Mouse (Mus musculus) myocyte (in vitro differentiated cells): ENCODE data around the gene Afg1l. TPM values are rescaled to one million over a fixed set of nuclear protein-coding genes. Genes with fewer than 3 reads are reported as not detected.

Experiments used
- H3K27me3 ChIP-seq: one replicate; pipeline ENCODE4 v1.6.1; 2011; ENCODE audit not compliant: control insufficient read depth, insufficient read depth, insufficient read length
- H3K36me3 ChIP-seq: one replicate; pipeline ENCODE4 v1.6.1; 2011; ENCODE audit not compliant: control insufficient read depth, insufficient read depth
- H3K4me2 ChIP-seq: one replicate; pipeline ENCODE4 v1.6.1; 2011; ENCODE audit warnings: low read depth, control low read depth
- H3K4me3 ChIP-seq: one replicate; pipeline ENCODE4 v1.5.1; 2011; ENCODE audit warnings: mild to moderate bottlenecking, control low read depth, moderate library complexity
- H3K79me2 ChIP-seq: one replicate; pipeline ENCODE4 v1.6.1; 2011; ENCODE audit not compliant: control insufficient read depth, insufficient read depth
- H3ac ChIP-seq: one replicate; pipeline ENCODE4 v1.6.1; 2011; ENCODE audit not compliant: control insufficient read depth, insufficient read length
- CEBPB ChIP-seq: IDR thresholded peaks from 2 replicates; pipeline ENCODE4 v1.6.1; 2011; ENCODE audit warnings: mild to moderate bottlenecking, moderate library complexity; ENCODE audit not compliant: poor library complexity, insufficient read depth, severe bottlenecking
- E2F4 ChIP-seq: IDR thresholded peaks from one replicate; pipeline ENCODE4 v1.6.1; 2011; ENCODE audit warnings: mild to moderate bottlenecking, control low read depth, moderate library complexity; ENCODE audit not compliant: insufficient read depth
- MAX ChIP-seq: IDR thresholded peaks from one replicate; pipeline ENCODE4 v1.6.1; 2011; ENCODE audit warnings: low read depth, mild to moderate bottlenecking, control low read depth
- MYOD1 ChIP-seq, 3 experiments: IDR thresholded peaks; one replicate each; pipeline ENCODE4 v1.6.1; 2011; ENCODE audit warnings: control low read depth in 2 of 3, low read depth in 2 of 3, mild to moderate bottlenecking in 2 of 3, moderate library complexity in 1 of 3; ENCODE audit not compliant: insufficient read length in 2 of 3, control insufficient read depth in 1 of 3
- MYOG ChIP-seq, 3 experiments: IDR thresholded peaks; one replicate each; pipeline ENCODE4 v1.6.1; 2011; ENCODE audit warnings: control low read depth in 2 of 3, low read depth in 2 of 3, mild to moderate bottlenecking in 2 of 3; ENCODE audit not compliant: insufficient read length in 2 of 3, control insufficient read depth in 1 of 3, insufficient read depth in 1 of 3
- POLR2A ChIP-seq: IDR thresholded peaks from one replicate; pipeline ENCODE4 v1.6.1; 2011; ENCODE audit warnings: low read depth, mild to moderate bottlenecking, control low read depth, moderate library complexity; ENCODE audit not compliant: insufficient read length
- POLR2AphosphoS2 ChIP-seq: IDR thresholded peaks from one replicate; pipeline ENCODE4 v1.6.1; 2011; ENCODE audit warnings: low read depth, control low read depth; ENCODE audit not compliant: insufficient read length
- REST ChIP-seq: IDR thresholded peaks from one replicate; pipeline ENCODE4 v1.6.1; 2011; ENCODE audit warnings: mild to moderate bottlenecking, control low read depth, moderate library complexity; ENCODE audit not compliant: insufficient read depth, insufficient read length
- SRF ChIP-seq: IDR thresholded peaks from one replicate; pipeline ENCODE4 v1.6.1; 2011; ENCODE audit warnings: low read depth; ENCODE audit not compliant: control insufficient read depth, insufficient read length
- TCF12 ChIP-seq: IDR thresholded peaks from one replicate; pipeline ENCODE4 v1.6.1; 2011; ENCODE audit warnings: mild to moderate bottlenecking, control low read depth; ENCODE audit not compliant: poor library complexity, insufficient read depth, severe bottlenecking
- TCF3 ChIP-seq: IDR thresholded peaks from one replicate; pipeline ENCODE4 v1.6.1; 2011; ENCODE audit warnings: low read depth, control low read depth; ENCODE audit not compliant: insufficient read length
- USF1 ChIP-seq: IDR thresholded peaks from one replicate; pipeline ENCODE4 v1.6.1; 2011; ENCODE audit warnings: low read depth, mild to moderate bottlenecking, control low read depth, moderate library complexity
- polyA plus RNA-seq: library from polyadenylated mRNA; unstranded; fragments of >200 nt; fragmentation: generic; extraction: Trizol; gene quantifications from one replicate; pipeline ENCODE4 v1.2.1, GENCODE M21; 2012; ENCODE audit warnings: missing spikeins

Gene Afg1l
- polyA plus RNA-seq, 1 experiment = 6.5 TPM

DNA sequence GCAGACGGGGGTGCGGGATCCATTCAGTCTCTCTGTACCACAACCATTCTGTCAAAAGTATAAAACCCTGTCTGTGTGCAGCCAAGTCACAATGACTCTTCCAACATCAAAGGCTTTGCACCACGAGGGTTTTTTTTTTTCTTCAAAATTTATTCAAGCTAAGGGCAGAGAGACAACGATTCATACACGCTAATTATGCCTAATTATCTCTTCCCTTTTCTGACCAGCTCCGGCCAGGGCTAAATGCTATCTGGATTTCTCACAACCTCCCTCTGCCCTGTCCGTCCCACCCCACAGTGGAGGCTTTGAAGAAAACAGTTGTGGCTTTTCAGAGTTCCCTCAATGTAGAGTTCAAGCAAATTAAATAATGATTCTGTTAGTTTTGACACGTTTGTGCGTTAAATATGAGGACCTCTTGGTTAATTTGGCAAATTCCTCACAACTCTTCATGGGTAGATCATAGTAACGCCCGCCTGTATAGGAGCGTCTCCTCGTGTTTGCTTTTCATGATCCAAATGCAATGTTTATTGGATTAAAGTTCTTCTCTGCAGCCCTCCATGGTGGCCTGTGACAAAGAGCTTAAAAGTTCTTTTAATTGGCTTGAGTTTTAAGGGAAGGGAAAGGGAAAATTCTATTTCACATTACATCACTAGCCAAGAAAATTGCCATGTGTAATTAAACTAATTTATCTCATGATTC lies 93.3 kb downstream of the Afg1l start:
- TF ChIP-seq POLR2A (no peak), CEBPB (no peak), MYOG (IDR thresholded peaks at IDR 0.05; ENCODE audit: control insufficient read depth in 1 of 3, insufficient read depth in 1 of 3, insufficient read length in 2 of 3, low read depth in 2 of 3) (no peak), REST (no peak), E2F4 (no peak), USF1 (no peak), MAX (no peak), TCF12 (no peak), MYOD1 (IDR thresholded peaks at IDR 0.05; ENCODE audit: control insufficient read depth in 1 of 3, insufficient read length in 2 of 3, low read depth in 2 of 3) (no peak), TCF3 (no peak), POLR2AphosphoS2 (no peak), SRF (no peak)
- no peak overlapping the region for H3K4me2 ChIP-seq

DNA sequence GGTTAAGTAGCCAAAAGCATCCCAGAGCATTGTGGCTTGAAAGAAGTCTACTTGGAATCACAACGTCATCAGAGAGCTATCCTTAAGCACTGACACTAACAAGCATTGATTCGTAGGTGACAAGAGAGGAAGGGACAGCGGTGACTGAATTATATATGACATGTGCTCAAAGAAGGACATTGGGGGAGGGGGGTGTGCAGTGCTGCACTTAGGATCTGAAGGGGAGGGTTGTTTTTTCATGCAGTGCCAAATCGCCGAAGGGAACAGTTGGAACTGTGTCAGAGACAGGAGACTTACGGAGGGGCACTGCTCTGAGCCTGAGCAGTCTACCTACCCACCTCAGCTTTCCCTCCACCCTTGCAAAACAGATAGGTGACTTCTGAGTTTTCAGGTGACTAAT lies 94.7 kb downstream of the Afg1l start:
- TF ChIP-seq USF1 (no peak), MYOG (IDR thresholded peaks at IDR 0.05; ENCODE audit: control insufficient read depth in 1 of 3, insufficient read depth in 1 of 3, insufficient read length in 2 of 3, low read depth in 2 of 3) (no peak), E2F4 (no peak), CEBPB (no peak), SRF (no peak), TCF3 (no peak), TCF12 (no peak), POLR2AphosphoS2 (no peak), POLR2A (no peak), MYOD1 (IDR thresholded peaks at IDR 0.05; ENCODE audit: control insufficient read depth in 1 of 3, insufficient read length in 2 of 3, low read depth in 2 of 3) (no peak), MAX (no peak), REST (no peak)
- no peak overlapping the region for H3K4me2 ChIP-seq
- H3K79me2 ChIP-seq = no peaks in the 10 kb centered on the region
- no peaks in the 10 kb centered on the region for H3K36me3 ChIP-seq
- no peaks in the 10 kb centered on the region for H3K27me3 ChIP-seq
- no peak overlapping the region for H3ac ChIP-seq
- no peak overlapping the region for H3K4me3 ChIP-seq

More for the DNA sequence above, 93.3 kb downstream of the Afg1l start:
- Histone ChIP-seq H3K4me3 (no peak overlapping the region), H3K36me3 (no peaks in the 10 kb centered on the region), H3K27me3 (no peaks in the 10 kb centered on the region), H3ac (no peak overlapping the region), H3K79me2 (no peaks in the 10 kb centered on the region)

DNA sequence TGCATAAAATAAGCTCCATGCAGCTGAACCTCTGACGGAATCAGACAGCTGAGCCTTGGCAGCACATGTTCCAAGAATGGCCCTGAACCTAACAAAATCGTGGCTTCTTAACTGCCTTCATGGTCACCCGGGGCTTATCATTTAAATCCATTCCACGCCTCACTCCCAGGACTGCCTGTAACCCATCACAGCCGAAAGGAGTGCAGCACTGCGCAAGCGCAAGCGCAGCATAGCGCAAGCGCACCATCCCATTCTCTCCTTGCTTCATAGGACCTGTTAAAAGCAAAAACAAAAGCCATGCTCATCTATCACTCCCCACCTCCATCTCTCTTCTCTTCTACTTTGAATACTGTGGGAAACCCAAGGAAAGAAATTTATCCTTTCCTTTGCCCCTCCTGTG lies 114.1 kb downstream of the Afg1l start:
- Histone ChIP-seq H3K36me3 (no peaks in the 10 kb centered on the region), H3K4me2 (no peak overlapping the region), H3K27me3 (no peaks in the 10 kb centered on the region), H3K4me3 (no peak overlapping the region), H3ac (no peak overlapping the region), H3K79me2 (no peaks in the 10 kb centered on the region)
- TF ChIP-seq SRF = no peak
- no peak for TF ChIP-seq TCF3
- no peak for TF ChIP-seq POLR2A
- no peak for TF ChIP-seq MAX
- TF ChIP-seq MYOG (IDR thresholded peaks at IDR 0.05; ENCODE audit: control insufficient read depth in 1 of 3, insufficient read depth in 1 of 3, insufficient read length in 2 of 3, low read depth in 2 of 3) = no peak
- TF ChIP-seq MYOD1 (IDR thresholded peaks at IDR 0.05; ENCODE audit: control insufficient read depth in 1 of 3, insufficient read length in 2 of 3, low read depth in 2 of 3) = no peak
- TF ChIP-seq CEBPB = no peak
- no peak for TF ChIP-seq USF1
- no peak for TF ChIP-seq POLR2AphosphoS2
- no peak for TF ChIP-seq TCF12
- TF ChIP-seq E2F4 = no peak
- no peak for TF ChIP-seq REST

DNA sequence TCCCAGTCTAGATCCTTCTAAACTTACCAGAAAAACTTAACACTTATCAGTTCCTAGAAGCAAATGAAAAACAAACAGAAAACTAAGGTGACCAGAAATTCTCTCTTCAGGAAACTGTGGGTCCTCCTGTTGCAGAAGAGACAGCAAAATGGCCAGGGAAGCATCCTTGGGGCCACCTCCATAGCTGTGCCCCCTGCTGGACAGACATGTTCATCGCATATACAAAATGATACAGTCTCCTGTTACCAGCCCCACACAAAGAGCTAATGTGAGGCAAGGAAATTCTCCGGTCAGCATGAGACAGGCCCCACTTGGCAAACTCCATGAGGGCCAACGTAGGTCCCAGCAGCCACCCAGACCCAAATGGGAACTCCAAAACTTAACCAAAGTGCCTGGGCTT lies 122.4 kb downstream of the Afg1l start:
- TF ChIP-seq REST = no peak
- TF ChIP-seq TCF3 = no peak
- no peak for TF ChIP-seq SRF
- TF ChIP-seq POLR2A = no peak
- no peak for TF ChIP-seq MYOG (IDR thresholded peaks at IDR 0.05; ENCODE audit: control insufficient read depth in 1 of 3, insufficient read depth in 1 of 3, insufficient read length in 2 of 3, low read depth in 2 of 3)
- H3ac ChIP-seq = no peak overlapping the region
- H3K79me2 ChIP-seq = no peaks in the 10 kb centered on the region
- no peak overlapping the region for H3K4me2 ChIP-seq
- no peak overlapping the region for H3K4me3 ChIP-seq
- peaks cover 3% of the 10 kb centered on the region for H3K36me3 ChIP-seq
- H3K27me3 ChIP-seq = no peaks in the 10 kb centered on the region

DNA sequence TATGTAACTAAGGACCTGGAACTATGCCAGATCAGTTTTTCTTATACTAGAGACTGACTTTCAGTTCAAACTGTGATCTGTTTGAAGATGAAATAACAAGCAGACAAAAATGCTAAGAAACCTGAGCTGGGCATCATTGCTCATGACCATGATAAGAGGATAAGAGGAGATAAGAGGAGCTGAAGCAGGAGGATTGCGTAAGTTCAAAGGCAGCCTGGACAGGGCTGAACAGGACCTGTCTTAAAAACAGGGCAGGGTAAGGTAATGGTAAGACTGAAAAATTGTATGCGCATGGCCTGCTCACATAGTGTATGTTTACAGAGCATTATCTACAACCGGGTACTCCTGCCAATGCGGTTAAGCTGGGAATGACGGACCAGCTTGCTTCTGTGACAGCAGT lies 130.4 kb downstream of the Afg1l start:
- Histone ChIP-seq H3K4me3 (no peak overlapping the region), H3K36me3 (peaks cover 2% of the 10 kb centered on the region), H3K4me2 (no peak overlapping the region), H3K27me3 (no peaks in the 10 kb centered on the region), H3K79me2 (no peaks in the 10 kb centered on the region), H3ac (no peak overlapping the region)
- TF ChIP-seq CEBPB (0 out of 2 replicates have a peak, but pooled peaks have one; percentile 29), USF1 (no peak), TCF12 (no peak)
